9 mouse cellular contexts compared by ENCODE assay signal in genomic region chr16:89872011-89872942, GRCm38 (mm10).
A peak's percentile ranks its signal among the peaks of the same experiment; 100 is the strongest.
DNase-seq lines count a peak whose midpoint lies in the region; ATAC-seq and TF ChIP-seq lines count a peak whose summit lies in the region.
"Had no signal": no experiment of that assay in that cellular context is flagged by ENCODE, and none has a peak within 500 bp of the region (broad histone marks: within the 10 kb centered on the region; RNA-seq: fewer than 3 reads in every experiment).

No protein-coding gene starts in this region.

- TF ChIP-seq CTCF in spleen, adult 2 months (IDR thresholded peaks at IDR 0.05; ENCODE audit: extremely low read depth, insufficient read depth, insufficient read length, insufficient replicate concordance), result no peak
- TF ChIP-seq CTCF in cerebellum, adult 2 months (IDR thresholded peaks at IDR 0.05; ENCODE audit: borderline replicate concordance, insufficient read depth, low read depth, low read length), result no peak

- no peak overlapping the region for H3K9ac ChIP-seq in heart, embryonic 12.5 days

- H3K36me3 ChIP-seq in heart, embryonic 12.5 days, result peaks cover 13% of the 10 kb centered on the region; the same call in 1 of the 2 replicates
- no peaks in the 10 kb centered on the region for H3K36me3 ChIP-seq in spleen, adult 2 months (ENCODE audit: control insufficient read depth, insufficient read depth, low read length)
- peaks cover 41% of the 10 kb centered on the region for H3K36me3 ChIP-seq in limb, embryonic 10.5 days

- peaks cover 33% of the 10 kb centered on the region for H3K4me1 ChIP-seq in heart, embryonic 12.5 days (replicated peaks)
- peaks cover 9% of the 10 kb centered on the region; the same call in 1 of the 2 replicates for H3K4me1 ChIP-seq in spleen, adult 2 months (ENCODE audit: control insufficient read depth, insufficient read depth, insufficient read length)
- peaks cover 33% of the 10 kb centered on the region for H3K4me1 ChIP-seq in limb, embryonic 10.5 days
- H3K4me1 ChIP-seq in cerebellum, adult 2 months (ENCODE audit: control insufficient read depth, insufficient read depth, low read length), result peaks cover 18% of the 10 kb centered on the region

- no peak overlapping the region for H3K4me3 ChIP-seq in heart, embryonic 12.5 days
- peak overlapping the region; percentile 19; the same call in 1 of the 2 replicates for H3K4me3 ChIP-seq in spleen, adult 2 months (ENCODE audit: extremely low read depth, insufficient read depth, insufficient read length)
- no peak overlapping the region for H3K4me3 ChIP-seq in limb, embryonic 10.5 days
- no peak overlapping the region for H3K4me3 ChIP-seq in cerebellum, adult 2 months (replicated peaks; ENCODE audit: insufficient read depth, low read depth, low read length)

- DNase-seq in heart, adult 9 months (ENCODE audit: low spot score in 2 of 2), result no peak
- DNase-seq in spleen, adult 2 months (ENCODE audit: low read depth in 1 of 2, low spot score in 2 of 2), result peak in 1 of 2 experiments; percentile 17
- DNase-seq in spleen, postnatal 14 days (ENCODE audit: low spot score in 2 of 2), result no peak
- DNase-seq in limb, embryonic 10.5 days (ENCODE audit: low spot score), result no peak
- DNase-seq in cerebellum, adult 2 months, result no peak
- DNase-seq: heart, postnatal 4 days had no signal

- no peaks in the 10 kb centered on the region for H3K9me3 ChIP-seq in heart, embryonic 12.5 days (replicated peaks)
- no peaks in the 10 kb centered on the region for H3K9me3 ChIP-seq in limb, embryonic 10.5 days (replicated peaks)

- no peaks in the 10 kb centered on the region for H3K27me3 ChIP-seq in heart, embryonic 12.5 days (replicated peaks)
- H3K27me3 ChIP-seq in spleen, adult 2 months (ENCODE audit: control insufficient read depth, insufficient read depth, low read length), result no peaks in the 10 kb centered on the region
- H3K27me3 ChIP-seq in limb, embryonic 10.5 days (ENCODE audit: low read depth, poor library complexity, severe bottlenecking), result no peaks in the 10 kb centered on the region
- no peaks in the 10 kb centered on the region for H3K27me3 ChIP-seq in cerebellum, adult 2 months (ENCODE audit: control insufficient read depth, insufficient read depth, low read length)

- no peak overlapping the region for H3K27ac ChIP-seq in heart, embryonic 12.5 days (ENCODE audit: poor library complexity, severe bottlenecking)
- peak overlapping the region; percentile 56; the same call in 1 of the 2 replicates for H3K27ac ChIP-seq in spleen, adult 2 months (ENCODE audit: insufficient read depth, low read length)
- peak overlapping the region; percentile 68 for H3K27ac ChIP-seq in limb, embryonic 10.5 days
- H3K27ac ChIP-seq in cerebellum, adult 2 months (ENCODE audit: insufficient read depth, low read length), result no peak overlapping the region

- TF ChIP-seq POLR2A in spleen, adult 2 months (IDR thresholded peaks at IDR 0.05; ENCODE audit: low read depth, low read length), result no peak
- TF ChIP-seq POLR2A in cerebellum, adult 2 months (IDR thresholded peaks at IDR 0.05; ENCODE audit: borderline replicate concordance, insufficient read depth, low read length), result no peak

- no peak for ATAC-seq in heart, embryonic 12.5 days (ENCODE audit: insufficient number of reproducible peaks, low FRiP score)
- peak; percentile 17; the same call in 1 of the 2 replicates for ATAC-seq in neutrophil, adult 5-6 weeks (ENCODE audit: extremely low read depth, insufficient number of reproducible peaks, low FRiP score, poor library complexity, severe bottlenecking)
- ATAC-seq in CD4-positive, CD25-positive, alpha-beta regulatory T cell, adult 4 months, result no peak

- peak overlapping the region; percentile 2; the same call in 1 of the 2 replicates for H3K4me2 ChIP-seq in heart, embryonic 12.5 days

- WGBS in heart, embryonic 12.5 days, result 50% methylated on average over 20 of the region's 20 CpGs
- 32% methylated on average over 20 of the region's 20 CpGs for WGBS in spleen, adult 2 months
- 90% methylated on average over 20 of the region's 20 CpGs for WGBS in limb, embryonic 10.5 days
- 73% methylated on average over 20 of the region's 20 CpGs for WGBS in cerebellum, adult 2 months

Comparison
In these comparisons a context has a peak if more than half of its experiments do, and no peak if none do; other contexts are left out.
1. H3K27ac ChIP-seq: peak in spleen, adult 2 months (single experiment) and limb, embryonic 10.5 days (single experiment); none in heart, embryonic 12.5 days (single experiment) and cerebellum, adult 2 months (single experiment).